ENCODE assay signal across 14 mouse cellular contexts in genomic region chr16:6807835-6808234, GRCm38 (mm10).
"Had no signal": no experiment of that assay in that cellular context is flagged by ENCODE, and none has a peak within 500 bp of the region (broad histone marks: within the 10 kb centered on the region; RNA-seq: fewer than 3 reads in every experiment).

No protein-coding gene starts in this region.

- H3K9ac ChIP-seq: limb, embryonic 15.5 days; liver, embryonic 12.5 days; lung, embryonic 14.5 days; neural tube, embryonic 15.5 days had no signal

- H3K36me3 ChIP-seq: limb, embryonic 15.5 days; liver, embryonic 12.5 days; midbrain, embryonic 10.5 days; neural tube, embryonic 15.5 days had no signal

- H3K4me2 ChIP-seq: limb, embryonic 15.5 days; liver, embryonic 12.5 days; lung, embryonic 14.5 days; neural tube, embryonic 15.5 days had no signal

- H3K4me1 ChIP-seq: liver, embryonic 12.5 days; midbrain, embryonic 10.5 days had no signal

- DNase-seq: kidney, postnatal 14 days; lung, embryonic 14.5 days; lung, postnatal 10 days; lung, postnatal 4 days; midbrain, embryonic 14.5 days; right cerebral cortex, adult 18-20 months; right cerebral cortex, postnatal 25 days; thymus, postnatal 14 days had no signal

- H3K27me3 ChIP-seq: limb, embryonic 15.5 days; liver, embryonic 12.5 days; neural tube, embryonic 15.5 days had no signal

- H3K9me3 ChIP-seq: limb, embryonic 15.5 days; liver, embryonic 12.5 days; midbrain, embryonic 10.5 days; neural tube, embryonic 15.5 days had no signal

- ATAC-seq: liver, embryonic 12.5 days had no signal

- H3K27ac ChIP-seq: left cerebral cortex, adult 2 months; limb, embryonic 15.5 days; liver, embryonic 12.5 days; midbrain, embryonic 10.5 days; neural tube, embryonic 15.5 days had no signal

- H3K4me3 ChIP-seq: left cerebral cortex, adult 2 months; limb, embryonic 15.5 days; liver, embryonic 12.5 days; midbrain, embryonic 10.5 days; myocyte; neural tube, embryonic 15.5 days had no signal
